Mouse (Mus musculus): ENCODE data around the gene Mapk8. TPM values are rescaled to one million over a fixed set of nuclear protein-coding genes. Genes with fewer than 3 reads are reported as not detected.

Gene Mapk8
- polyA plus RNA-seq (2017; shearing (Covaris generic)) = 10 to 100 TPM in 1 of 2 experiments, 1 to 10 TPM in 1; 7.7 to 15.3 TPM

DNA sequence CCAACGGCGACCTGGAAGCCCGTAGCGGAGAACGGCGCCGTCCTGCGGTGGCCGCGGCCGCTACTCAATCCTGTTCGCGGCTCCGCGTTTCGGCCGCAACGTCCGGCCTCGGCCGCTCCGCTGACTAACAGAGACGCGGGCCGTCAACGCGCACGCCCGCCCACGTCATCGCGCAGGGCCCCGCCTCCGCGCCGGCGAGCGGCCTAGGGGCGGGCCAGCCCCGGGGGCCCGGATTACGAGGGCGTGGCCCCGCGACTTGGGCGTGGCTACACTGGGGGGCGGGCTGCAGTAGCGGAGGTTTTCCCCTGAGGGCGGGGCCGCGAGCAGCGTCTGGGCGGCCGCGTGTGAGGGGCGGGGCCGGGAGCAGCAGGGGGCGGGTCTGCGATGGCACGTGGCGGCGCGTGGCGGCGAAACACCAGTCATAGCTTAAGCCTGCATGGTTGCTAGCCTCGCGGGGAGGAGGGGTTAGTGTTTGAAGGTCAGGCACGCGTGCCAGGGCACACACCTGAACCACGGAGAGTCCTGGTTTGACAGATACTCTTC, at the start of gene Mapk8:
Gene Mapk8, minus strand, starts transcription at position 132 of the 543 bp plus-strand sequence.

DNA sequence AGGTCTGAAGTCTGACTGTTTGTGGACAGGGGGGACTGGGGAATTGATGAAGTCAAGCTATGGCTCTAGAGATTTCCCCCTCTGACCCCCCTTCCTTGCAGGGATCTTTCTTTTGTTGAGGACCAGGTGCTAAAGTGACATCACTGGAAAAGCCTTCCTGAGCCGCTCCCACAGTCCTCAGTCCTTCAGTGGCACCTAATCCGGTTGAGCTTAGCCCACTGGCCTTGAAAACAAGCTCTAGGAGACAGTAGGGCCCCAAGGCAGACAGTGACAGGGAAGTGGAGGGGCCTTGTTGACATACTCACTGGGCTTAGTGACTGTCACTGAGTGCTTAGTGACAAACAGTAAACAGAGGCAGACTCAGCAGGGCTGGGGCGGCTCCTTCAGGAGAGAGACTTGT, 24.4 kb upstream of the Mapk8 start, which contains the start of gene Frmpd2:
Gene Frmpd2, plus strand, starts transcription at position 366 of the 400 bp plus-strand sequence.

Other genes with a start within 250 kb of the Mapk8 start
- gene Arhgap22, start 233.1 kb downstream of the Mapk8 start, polyA plus RNA-seq (2017; shearing (Covaris generic)) = not detected
- not detected for gene Frmpd2, start 24.5 kb upstream of the Mapk8 start, polyA plus RNA-seq (2017; shearing (Covaris generic))
- not detected for gene Ptpn20, start 142.0 kb upstream of the Mapk8 start, polyA plus RNA-seq (2017; shearing (Covaris generic))

Measured in activated CD4-positive, CD25-positive, alpha-beta regulatory T cell (primary cell).